Mouse (Mus musculus): ENCODE measurements around the gene Enho.

The Enho gene

GRCm38 (mm10) chr4:41635906-41636305 lies 4.2 kb downstream of the Enho start:
- in situ Hi-C loops (cut with MboI; ENCODE audit: unreplicated experiment in 2 of 2), result no loop called here

- in situ Hi-C loops (cut with MboI; ENCODE audit: unreplicated experiment in 2 of 2), result no loop called here
These were observed 4.9 kb downstream of the Enho start for GRCm38 (mm10) chr4:41635224-41635623.

- in situ Hi-C loops (cut with MboI; ENCODE audit: unreplicated experiment in 2 of 2), result no loop called here
These were observed 5.5 kb downstream of the Enho start for GRCm38 (mm10) chr4:41634631-41635030.

GRCm38 (mm10) chr4:41633001-41633400 lies 7.1 kb downstream of the Enho start:
- in situ Hi-C loops (cut with MboI; ENCODE audit: unreplicated experiment in 2 of 2), result no loop called here

- in situ Hi-C loops (cut with MboI; ENCODE audit: unreplicated experiment in 2 of 2), result no loop called here
These were observed 8.7 kb downstream of the Enho start for GRCm38 (mm10) chr4:41631390-41631789.

GRCm38 (mm10) chr4:41630196-41630595 lies 9.9 kb downstream of the Enho start:
- in situ Hi-C loops (cut with MboI; ENCODE audit: unreplicated experiment in 2 of 2), result no loop called here

GRCm38 (mm10) chr4:41628202-41628927 lies 11.8 kb downstream of the Enho start:
- in situ Hi-C loops (cut with MboI; ENCODE audit: unreplicated experiment in 2 of 2), result no loop called here

GRCm38 (mm10) chr4:41622071-41622470 lies 18.1 kb downstream of the Enho start:
- in situ Hi-C loops (cut with MboI; ENCODE audit: unreplicated experiment in 2 of 2), result no loop called here

- in situ Hi-C loops (cut with MboI; ENCODE audit: unreplicated experiment in 2 of 2), result no loop called here
These were observed 21.0 kb downstream of the Enho start for GRCm38 (mm10) chr4:41618916-41619746.

GRCm38 (mm10) chr4:41615661-41616599 lies 24.2 kb downstream of the Enho start:
- in situ Hi-C loops (cut with MboI; ENCODE audit: unreplicated experiment in 2 of 2), result no loop called here

GRCm38 (mm10) chr4:41614156-41614555 lies 26.0 kb downstream of the Enho start:
- in situ Hi-C loops (cut with MboI; ENCODE audit: unreplicated experiment in 2 of 2), result loop anchor here (5.0 kb wide), 2 partner anchors 57 to 147 kb away; partner anchors contain the start of gene Nudt2 (in 1 of the 2)

- in situ Hi-C loops (cut with MboI; ENCODE audit: unreplicated experiment in 2 of 2), result loop anchor here (5.0 kb wide), 2 partner anchors 55 to 145 kb away; partner anchors contain the start of gene Nudt2 (in 1 of the 2)
These were observed 28.0 kb downstream of the Enho start for GRCm38 (mm10) chr4:41612166-41612565.

- in situ Hi-C loops (cut with MboI; ENCODE audit: unreplicated experiment in 2 of 2), result loop anchor here (5.0 kb wide), 2 partner anchors 53 to 143 kb away; partner anchors contain the start of gene Nudt2 (in 1 of the 2)
These were observed 29.5 kb downstream of the Enho start for GRCm38 (mm10) chr4:41610594-41610980.

GRCm38 (mm10) chr4:41609681-41610593 lies 30.2 kb downstream of the Enho start:
- in situ Hi-C loops (cut with MboI; ENCODE audit: unreplicated experiment in 2 of 2), result loop anchor here (5.0 kb wide), 3 partner anchors 48 to 143 kb away; partner anchors contain the start of gene Nudt2 (in 1 of the 2)

GRCm38 (mm10) chr4:41606784-41607183 lies 33.3 kb downstream of the Enho start:
- in situ Hi-C loops (cut with MboI; ENCODE audit: unreplicated experiment in 2 of 2), result loop anchor here in 1 of 2 experiments (5.0 kb wide), 1 partner anchor 44 kb away; no protein-coding TSS in a partner anchor

- in situ Hi-C loops (cut with MboI; ENCODE audit: unreplicated experiment in 2 of 2), result loop anchor here in 1 of 2 experiments (5.0 kb wide), 1 partner anchor 42 kb away; no protein-coding TSS in a partner anchor
These were observed 35.4 kb downstream of the Enho start for GRCm38 (mm10) chr4:41604476-41605396.

- in situ Hi-C loops (cut with MboI; ENCODE audit: unreplicated experiment in 2 of 2), result no loop called here
These were observed 37.3 kb downstream of the Enho start for GRCm38 (mm10) chr4:41602818-41603217.

All from v-Abl transformed pro-B cells (cell line).